Mouse (Mus musculus) heart, postnatal 0 days (tissue): Measurements from ENCODE around the gene Abca17. TPM values are rescaled to one million over a fixed set of nuclear protein-coding genes. Genes with fewer than 3 reads are reported as not detected.
A peak's percentile ranks its signal among the peaks of the same experiment; 100 is the strongest.

Experiments used
- ATAC-seq: fragments of 200-750 bp; cut with Nextera tagmentation; 2 replicates; pipeline ENCODE4 v1.8.0; 2017; ENCODE audit warnings: low read depth, moderate number of reproducible peaks, moderate library complexity; ENCODE audit not compliant: insufficient read depth
- DNase-seq: peaks from one replicate; pipeline ENCODE4 v3.0.0-alpha.2; 2016; ENCODE audit warnings: low spot score
- H3K27ac ChIP-seq: fragments of 300-500 bp; sonication (generic); 2 replicates; pipeline ENCODE4 v1.5.1; 2014; ENCODE audit warnings: low read depth, mild to moderate bottlenecking
- H3K27me3 ChIP-seq: fragments of 300-500 bp; sonication (generic); 2 replicates; pipeline ENCODE4 v1.6.1; 2014; ENCODE audit warnings: low read length, mixed read lengths; ENCODE audit not compliant: control insufficient read depth, insufficient read depth
- H3K36me3 ChIP-seq: fragments of 300-500 bp; sonication (generic); replicated peaks from 2 replicates; pipeline ENCODE4 v1.6.1; 2014; ENCODE audit warnings: low read length, mixed read lengths; ENCODE audit not compliant: control insufficient read depth, insufficient read depth
- H3K4me1 ChIP-seq: fragments of 300-500 bp; sonication (generic); 2 replicates; pipeline ENCODE4 v1.6.1; 2014; ENCODE audit warnings: antibody characterized with exemption; ENCODE audit not compliant: control insufficient read depth, insufficient read depth
- H3K4me2 ChIP-seq: fragments of 300-500 bp; sonication (generic); 2 replicates; pipeline ENCODE4 v1.6.1; 2014; ENCODE audit warnings: low read depth, mild to moderate bottlenecking, low read length, moderate library complexity
- H3K4me3 ChIP-seq: fragments of 300-500 bp; sonication (generic); 2 replicates; pipeline ENCODE4 v1.5.1; 2014; ENCODE audit warnings: low read depth, low read length
- H3K9ac ChIP-seq: fragments of 300-500 bp; sonication (generic); replicated peaks from 2 replicates; pipeline ENCODE4 v1.6.1; 2014; ENCODE audit warnings: low read depth, low read length, mixed read lengths
- H3K9me3 ChIP-seq: fragments of 300-500 bp; sonication (generic); replicated peaks from 2 replicates; pipeline ENCODE4 v1.6.1; 2016; ENCODE audit warnings: low read length; ENCODE audit not compliant: control insufficient read depth
- CTCF ChIP-seq: IDR thresholded peaks from 2 replicates; pipeline ENCODE4 v1.5.1; 2016; ENCODE audit warnings: antibody characterized with exemption, control low read depth, low read depth
- EP300 ChIP-seq: IDR thresholded peaks from 2 replicates; pipeline ENCODE4 v1.6.1; 2016; ENCODE audit warnings: antibody characterized with exemption, low read depth
- WGBS: fragments of 180-500 bp; shearing (Covaris S2); extraction: QIAGEN DNeasy Blood & Tissue Kit; methylation state at CpG from one replicate; pipeline ENCODE4 v1.1.7; 2014; 5-methylcytosine and 5-hydroxymethylcytosine counted together
- polyA plus RNA-seq: library from polyadenylated mRNA; unstranded; fragments of >200 nt; fragmentation: Nextera tagmentation; extraction: Ambion mirVana; gene quantifications from 2 replicates; pipeline ENCODE4 v1.2.1, GENCODE M21; 2015
- total RNA-seq: library from RNA; depleted of rRNA; stranded (reverse); fragments of >200 nt; gene quantifications from 2 replicates; pipeline ENCODE4 v1.2.3, GENCODE M21; 2014; ENCODE audit warnings: low replicate concordance

Gene Abca17
- total and polyA plus RNA-seq, 2 experiments from 2014 or later, result not detected

GRCm38 (mm10) chr17:24243311-24243969 lies 107.4 kb downstream of the Abca17 start:
- H3K36me3 ChIP-seq, result peaks cover 86% of the 10 kb centered on the region
- no peak overlapping the region for H3K4me3 ChIP-seq
- ATAC-seq (no peak), DNase-seq (no peak)
- H3K27ac ChIP-seq, result no peak overlapping the region
- no peaks in the 10 kb centered on the region for H3K4me1 ChIP-seq
- no peak overlapping the region for H3K9ac ChIP-seq
- 0 out of 2 replicates have a peak, but pooled peaks cover 9% of the 10 kb centered on the region for H3K9me3 ChIP-seq
- no peak overlapping the region for H3K4me2 ChIP-seq
- TF ChIP-seq EP300 (no peak), CTCF (peak; percentile 48)
- 89% methylated on average over 4 of the region's 4 CpGs for WGBS
- no peaks in the 10 kb centered on the region for H3K27me3 ChIP-seq

GRCm38 (mm10) chr17:24236921-24237320 lies 113.9 kb downstream of the Abca17 start:
- Histone ChIP-seq H3K4me3 (no peak overlapping the region), H3K9ac (no peak overlapping the region), H3K4me2 (no peak overlapping the region), H3K9me3 (no peaks in the 10 kb centered on the region), H3K4me1 (no peaks in the 10 kb centered on the region), H3K27ac (no peak overlapping the region), H3K36me3 (peaks cover 93% of the 10 kb centered on the region), H3K27me3 (no peaks in the 10 kb centered on the region)
- DNase-seq (no peak), ATAC-seq (peak; percentile 75)
- TF ChIP-seq EP300 (no peak), CTCF (peak; percentile 30)
- 64% methylated on average over 7 of the region's 7 CpGs for WGBS

GRCm38 (mm10) chr17:24236479-24236878 lies 114.4 kb downstream of the Abca17 start:
- Histone ChIP-seq H3K27ac (no peak overlapping the region), H3K4me3 (no peak overlapping the region), H3K9ac (no peak overlapping the region), H3K9me3 (no peaks in the 10 kb centered on the region), H3K4me2 (no peak overlapping the region), H3K36me3 (peaks cover 92% of the 10 kb centered on the region), H3K4me1 (no peaks in the 10 kb centered on the region), H3K27me3 (no peaks in the 10 kb centered on the region)
- 96% methylated on average over 1 of the region's 1 CpGs for WGBS
- TF ChIP-seq CTCF (no peak), EP300 (no peak)
- DNase-seq (no peak), ATAC-seq (no peak)

GRCm38 (mm10) chr17:24227941-24228340 lies 122.9 kb downstream of the Abca17 start:
- H3K4me2 ChIP-seq, result no peak overlapping the region
- TF ChIP-seq EP300 (no peak), CTCF (no peak)
- H3K4me1 ChIP-seq, result no peaks in the 10 kb centered on the region
- 82% methylated on average over 7 of the region's 7 CpGs for WGBS
- H3K4me3 ChIP-seq, result no peak overlapping the region
- no peaks in the 10 kb centered on the region for H3K27me3 ChIP-seq
- no peak for DNase-seq
- no peak overlapping the region for H3K27ac ChIP-seq
- ATAC-seq, result no peak
- H3K36me3 ChIP-seq, result peaks cover 90% of the 10 kb centered on the region
- H3K9me3 ChIP-seq, result no peaks in the 10 kb centered on the region
- H3K9ac ChIP-seq, result no peak overlapping the region

GRCm38 (mm10) chr17:24226721-24227120 lies 124.1 kb downstream of the Abca17 start:
- H3K36me3 ChIP-seq, result peaks cover 83% of the 10 kb centered on the region
- no peak for ATAC-seq
- TF ChIP-seq EP300 (no peak), CTCF (no peak)
- H3K9me3 ChIP-seq, result no peaks in the 10 kb centered on the region
- H3K27ac ChIP-seq, result no peak overlapping the region
- no peaks in the 10 kb centered on the region for H3K27me3 ChIP-seq
- H3K4me1 ChIP-seq, result no peaks in the 10 kb centered on the region
- H3K9ac ChIP-seq, result no peak overlapping the region
- H3K4me2 ChIP-seq, result no peak overlapping the region
- H3K4me3 ChIP-seq, result no peak overlapping the region
- WGBS, result 86% methylated on average over 8 of the region's 8 CpGs
- DNase-seq, result no peak

- no peak overlapping the region for H3K4me3 ChIP-seq
- 82% methylated on average over 5 of the region's 5 CpGs for WGBS
- H3K4me2 ChIP-seq, result no peak overlapping the region
- DNase-seq (no peak), ATAC-seq (no peak)
- H3K27ac ChIP-seq, result no peak overlapping the region
- peaks cover 76% of the 10 kb centered on the region for H3K36me3 ChIP-seq
- H3K9me3 ChIP-seq, result no peaks in the 10 kb centered on the region
- H3K9ac ChIP-seq, result no peak overlapping the region
- no peaks in the 10 kb centered on the region for H3K27me3 ChIP-seq
- H3K4me1 ChIP-seq, result peaks cover 4% of the 10 kb centered on the region; the same call in 1 of the 2 replicates
- no peak for TF ChIP-seq EP300
Observed at GRCm38 (mm10) chr17:24225851-24226250, 125.0 kb downstream of the Abca17 start.
